Mouse (Mus musculus) heart, adult 2 months (tissue): Measurements from ENCODE around the gene Rgs3.

Experiments
- CTCF ChIP-seq: fragments of 200-600 bp; IDR thresholded peaks from 2 replicates; pipeline ENCODE4 v1.8.1; 2022; ENCODE audit warnings: antibody characterized with exemption, mild to moderate bottlenecking, moderate library complexity
- EP300 ChIP-seq: fragments of 200-500 bp; IDR thresholded peaks from 2 replicates; pipeline ENCODE4 v1.6.1; 2011; ENCODE audit warnings: low read depth, low read length, control low read depth; ENCODE audit not compliant: insufficient read depth
- POLR2A ChIP-seq: fragments of 200-500 bp; IDR thresholded peaks from 2 replicates; pipeline ENCODE4 v1.6.1; 2011; ENCODE audit warnings: mild to moderate bottlenecking, low read depth, low read length, control low read depth; ENCODE audit not compliant: insufficient read depth

DNA sequence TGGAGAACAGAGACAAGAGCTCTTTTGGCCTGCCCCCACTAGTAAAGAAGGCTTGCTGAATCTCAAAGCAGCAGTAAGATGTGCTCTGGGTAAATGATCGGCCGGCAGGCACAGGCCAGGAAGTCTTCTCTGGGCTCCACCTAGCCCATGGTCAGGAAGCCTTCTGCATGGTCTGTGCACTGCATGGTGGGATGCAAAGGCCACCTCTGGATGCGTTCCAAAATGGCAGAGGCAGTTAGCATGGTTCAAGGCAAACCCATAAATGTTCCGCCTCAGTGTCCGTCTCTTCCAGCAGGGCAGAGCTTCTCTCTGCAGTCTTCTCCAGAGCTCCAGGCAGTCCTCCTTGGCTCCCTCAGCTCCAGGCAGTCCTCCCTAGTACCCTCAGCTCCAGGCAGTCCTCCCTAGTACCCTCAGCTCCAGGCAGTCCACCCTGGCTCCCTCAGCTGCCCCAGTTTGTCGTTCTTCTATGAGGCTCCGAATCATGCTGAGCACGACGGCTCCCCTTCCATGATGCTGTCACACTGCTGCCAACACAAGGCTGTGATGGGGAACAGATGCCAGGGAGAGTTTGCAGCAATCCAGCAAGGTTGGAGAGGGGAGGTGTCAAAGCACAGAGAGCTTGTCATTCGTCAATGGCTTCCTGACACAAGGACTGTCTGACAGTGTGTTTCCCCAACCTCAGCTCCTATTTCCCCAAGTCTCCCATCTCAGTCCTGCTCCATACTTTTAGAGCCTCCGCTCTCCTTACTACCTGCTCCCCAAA is 84.6 kb downstream of the Rgs3 start:
- TF ChIP-seq CTCF = no peak
- no peak for TF ChIP-seq POLR2A
- no peak for TF ChIP-seq EP300
